Mouse (Mus musculus) activated CD4-positive, CD25-positive, alpha-beta regulatory T cell (primary cell): Measurements from ENCODE around the gene Tra2b. TPM values are rescaled to one million over a fixed set of nuclear protein-coding genes. Genes with fewer than 3 reads are reported as not detected.

Experiments used
- polyA plus RNA-seq, 2 experiments: library from polyadenylated mRNA; unstranded; fragments of 100-300 nt; shearing (Covaris generic); gene quantifications; one replicate each; pipeline ENCODE4 v1.2.1; 2017

Tra2b gene
- 100 to 1,000 TPM; 255 to 273 TPM for polyA plus RNA-seq

GRCm38 (mm10) chr16:22265849-22266376 lies at the start of gene Tra2b:
Gene Tra2b (minus strand): TSS chr16:22266005.

Other genes starting within 250 kb of the Tra2b start
- 1 to 10 TPM in 1 of 2 experiments, under 1 TPM in 1; 0.26 to 1.4 TPM for gene Igf2bp2, start 102.7 kb downstream of the Tra2b start, polyA plus RNA-seq
- 1 to 10 TPM; 3.3 to 7.0 TPM for gene Etv5, start 173.7 kb upstream of the Tra2b start, polyA plus RNA-seq